Mouse (Mus musculus) limb, embryonic 11.5 days (tissue): ENCODE data around the gene Clasrp. TPM values are rescaled to one million over a fixed set of nuclear protein-coding genes. Genes with fewer than 3 reads are reported as not detected.
"Not testable (repeated sequence)": the region's sequence is repeated elsewhere in the genome, so short reads cannot be mapped to it uniquely, and the experiment has no call there.

ENCODE experiments used
- ATAC-seq: fragments of 200-750 bp; cut with Nextera tagmentation; 2 replicates; pipeline ENCODE4 v1.8.0; 2017; ENCODE audit warnings: low read depth; ENCODE audit not compliant: insufficient number of reproducible peaks, low FRiP score, low TSS enrichment
- DNase-seq: peaks from one replicate; pipeline ENCODE4 v3.0.0-alpha.2; 2015; ENCODE audit warnings: low spot score
- H3K27ac ChIP-seq: fragments of 300-500 bp; sonication (generic); replicated peaks from 2 replicates; pipeline ENCODE4 v1.5.1; 2014; ENCODE audit warnings: low read depth, mild to moderate bottlenecking, low read length
- H3K27me3 ChIP-seq: fragments of 300-500 bp; sonication (generic); 2 replicates; pipeline ENCODE4 v1.6.1; 2014; ENCODE audit warnings: mild to moderate bottlenecking, low read length, mixed read lengths; ENCODE audit not compliant: control insufficient read depth, insufficient read depth
- H3K36me3 ChIP-seq: fragments of 300-500 bp; sonication (generic); 2 replicates; pipeline ENCODE4 v1.6.1; 2014; ENCODE audit warnings: mild to moderate bottlenecking, low read length, moderate library complexity, mixed read lengths; ENCODE audit not compliant: control insufficient read depth, insufficient read depth
- H3K4me1 ChIP-seq: fragments of 300-500 bp; sonication (generic); 2 replicates; pipeline ENCODE4 v1.6.1; 2014; ENCODE audit warnings: low read length, mixed read lengths; ENCODE audit not compliant: control insufficient read depth, insufficient read depth
- H3K4me2 ChIP-seq: fragments of 300-500 bp; sonication (generic); 2 replicates; pipeline ENCODE4 v1.6.1; 2014; ENCODE audit warnings: low read depth, mild to moderate bottlenecking, moderate library complexity; ENCODE audit not compliant: severe bottlenecking
- H3K4me3 ChIP-seq: fragments of 300-500 bp; sonication (generic); 2 replicates; pipeline ENCODE4 v1.5.1; 2014; ENCODE audit warnings: low read depth, low read length
- H3K9ac ChIP-seq: fragments of 300-500 bp; sonication (generic); 2 replicates; pipeline ENCODE4 v1.6.1; 2014; ENCODE audit warnings: mild to moderate bottlenecking, low read length
- H3K9me3 ChIP-seq: fragments of 300-500 bp; sonication (generic); 2 replicates; pipeline ENCODE4 v1.6.1; 2016; ENCODE audit warnings: low read length; ENCODE audit not compliant: control insufficient read depth
- WGBS: fragments of 180-500 bp; shearing (Covaris S2); extraction: QIAGEN DNeasy Blood & Tissue Kit; methylation state at CpG from one replicate; pipeline ENCODE4 v1.1.7; 2014; 5-methylcytosine and 5-hydroxymethylcytosine counted together
- polyA plus RNA-seq: library from polyadenylated mRNA; unstranded; fragments of >200 nt; fragmentation: Nextera tagmentation; extraction: Ambion mirVana; gene quantifications from 2 replicates; pipeline ENCODE4 v1.2.1, GENCODE M21; 2014

The Clasrp gene
- polyA plus RNA-seq, 1 experiment from 2014 or later = 55.9 TPM

DNA sequence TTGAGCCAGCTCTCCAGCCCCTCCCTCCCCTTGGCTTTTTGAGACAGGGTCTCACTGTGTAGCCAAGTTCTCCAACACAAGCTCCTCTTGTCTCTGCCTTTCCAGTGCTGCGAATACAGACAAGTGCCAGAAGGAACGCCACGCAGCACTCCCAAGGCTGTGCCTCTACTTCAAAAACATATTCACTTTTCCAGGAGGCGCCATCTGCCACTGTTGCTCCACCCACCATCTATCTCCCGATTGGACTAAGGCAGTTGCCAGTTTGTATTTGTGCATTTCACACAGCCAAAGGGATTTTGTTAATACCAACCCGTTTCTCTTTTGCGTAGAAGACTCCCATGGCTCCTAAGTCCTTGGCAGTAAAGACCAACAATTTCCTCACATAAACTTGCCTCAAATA lies 16.5 kb upstream of the Clasrp start:
- no peak for ATAC-seq
- H3K4me2 ChIP-seq = no peak overlapping the region
- H3K9me3 ChIP-seq = no peaks in the 10 kb centered on the region
- no peaks in the 10 kb centered on the region for H3K4me1 ChIP-seq
- H3K4me3 ChIP-seq = no peak overlapping the region
- H3K36me3 ChIP-seq = no peaks in the 10 kb centered on the region
- WGBS = 82% methylated on average over 7 of the region's 7 CpGs
- no peak for DNase-seq
- H3K27ac ChIP-seq = no peak overlapping the region
- no peak overlapping the region for H3K9ac ChIP-seq
- H3K27me3 ChIP-seq = 0 out of 2 replicates have a peak, but pooled peaks cover 5% of the 10 kb centered on the region

DNA sequence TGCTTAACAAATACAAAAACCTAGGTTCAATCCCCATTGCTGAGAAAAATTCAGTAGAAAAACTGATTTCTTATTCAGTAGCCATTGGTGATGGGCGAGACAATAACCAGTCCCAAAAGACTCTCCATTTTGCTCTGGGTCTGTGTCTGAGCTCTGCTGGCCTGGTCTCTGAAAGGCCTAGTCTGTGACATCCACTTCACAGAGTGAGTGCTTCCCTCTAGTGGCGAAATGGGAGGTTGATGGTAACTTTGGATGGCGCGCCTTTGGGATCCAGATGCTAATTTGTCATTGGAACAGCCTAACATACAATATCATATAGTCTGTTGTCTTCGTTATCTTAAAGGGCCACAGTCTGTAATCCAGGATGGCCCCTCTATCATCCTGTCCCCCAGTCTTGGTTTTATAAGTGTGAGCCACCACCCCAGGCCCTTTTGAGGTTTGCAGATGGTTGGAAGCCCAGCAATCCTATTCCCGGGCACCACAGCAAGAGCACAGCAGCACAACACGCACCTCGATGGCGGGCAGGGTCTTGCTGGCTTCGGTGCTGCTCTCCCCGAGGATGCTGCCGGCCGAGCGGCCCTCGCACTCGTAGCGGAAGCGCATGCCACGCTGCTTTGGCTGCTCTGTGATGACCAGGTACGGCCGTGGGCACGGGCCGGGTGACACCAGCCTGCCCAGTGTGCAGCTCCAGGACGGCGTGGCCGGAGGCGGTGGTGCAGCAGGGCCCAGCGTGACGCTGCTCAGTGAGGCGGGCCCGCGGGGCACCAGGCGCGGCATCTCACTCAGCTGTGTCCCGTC lies 14.9 kb upstream of the Clasrp start:
- peak overlapping the region; percentile 58 for H3K9ac ChIP-seq
- 8% methylated on average over 35 of the region's 35 CpGs for WGBS
- H3K4me1 ChIP-seq = no peaks in the 10 kb centered on the region
- peak overlapping the region; percentile 19; the same call in 1 of the 2 replicates for H3K4me3 ChIP-seq
- no peak overlapping the region for H3K27ac ChIP-seq
- peak; percentile 76 for ATAC-seq
- H3K36me3 ChIP-seq = no peaks in the 10 kb centered on the region; the same call in 1 of the 2 replicates
- no peaks in the 10 kb centered on the region for H3K9me3 ChIP-seq
- peak overlapping the region; percentile 58 for H3K4me2 ChIP-seq
- H3K27me3 ChIP-seq = 0 out of 2 replicates have a peak, but pooled peaks cover 5% of the 10 kb centered on the region
- peak; percentile 86 for DNase-seq

DNA sequence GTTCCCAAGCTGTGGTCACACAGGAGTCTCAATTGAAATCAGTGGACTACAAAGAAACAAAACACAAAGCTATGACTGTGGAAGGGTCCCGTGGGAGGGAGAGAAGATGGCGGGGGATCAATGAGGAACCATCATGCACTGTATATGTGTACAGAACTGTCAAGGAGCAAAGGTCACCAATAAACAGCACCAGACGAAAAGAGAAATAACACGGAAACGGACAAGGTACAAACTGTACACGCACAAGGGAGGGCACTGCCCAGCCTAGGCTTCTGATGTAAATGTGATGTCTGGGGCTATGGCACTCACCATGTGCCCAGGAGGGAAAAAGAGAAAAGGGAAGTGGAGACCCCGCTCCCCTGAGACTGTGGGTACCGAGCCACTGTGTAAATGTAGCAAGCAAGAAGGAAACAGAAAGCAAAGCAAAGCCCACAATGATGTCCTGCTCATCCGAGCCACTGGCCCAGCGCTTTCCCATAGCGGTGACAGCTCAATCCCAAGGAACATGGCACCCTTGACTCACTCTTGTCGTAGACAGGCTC lies 10.8 kb upstream of the Clasrp start:
- Histone ChIP-seq H3K27ac (no peak overlapping the region), H3K9me3 (no peaks in the 10 kb centered on the region), H3K4me2 (no peak overlapping the region), H3K27me3 (0 out of 2 replicates have a peak, but pooled peaks cover 5% of the 10 kb centered on the region), H3K36me3 (no peaks in the 10 kb centered on the region; the same call in 1 of the 2 replicates), H3K9ac (no peak overlapping the region), H3K4me1 (no peaks in the 10 kb centered on the region), H3K4me3 (no peak overlapping the region)
- ATAC-seq = no peak
- WGBS = 90% methylated on average over 12 of the region's 12 CpGs
- no peak for DNase-seq

DNA sequence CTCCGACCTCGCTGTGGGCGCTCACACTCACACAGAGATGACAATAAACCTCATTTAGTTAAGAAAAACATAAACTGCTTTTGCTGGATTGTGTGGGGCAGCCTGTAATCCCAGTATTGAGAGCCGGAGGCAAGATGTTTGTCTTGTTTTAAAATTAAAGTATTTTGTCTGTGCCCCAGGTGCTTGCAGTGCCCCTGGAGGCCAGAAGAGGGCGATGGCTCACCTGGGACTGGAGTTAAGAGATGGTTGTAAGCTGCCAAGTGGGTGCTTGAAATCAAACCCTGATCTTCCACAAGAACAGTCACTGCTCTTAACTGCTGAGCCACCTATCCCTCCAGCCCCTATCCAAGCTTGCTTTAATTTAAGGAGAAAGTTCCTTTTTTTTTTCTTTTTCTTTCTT lies 6.7 kb upstream of the Clasrp start:
- H3K4me2 ChIP-seq = no peak overlapping the region

DNA sequence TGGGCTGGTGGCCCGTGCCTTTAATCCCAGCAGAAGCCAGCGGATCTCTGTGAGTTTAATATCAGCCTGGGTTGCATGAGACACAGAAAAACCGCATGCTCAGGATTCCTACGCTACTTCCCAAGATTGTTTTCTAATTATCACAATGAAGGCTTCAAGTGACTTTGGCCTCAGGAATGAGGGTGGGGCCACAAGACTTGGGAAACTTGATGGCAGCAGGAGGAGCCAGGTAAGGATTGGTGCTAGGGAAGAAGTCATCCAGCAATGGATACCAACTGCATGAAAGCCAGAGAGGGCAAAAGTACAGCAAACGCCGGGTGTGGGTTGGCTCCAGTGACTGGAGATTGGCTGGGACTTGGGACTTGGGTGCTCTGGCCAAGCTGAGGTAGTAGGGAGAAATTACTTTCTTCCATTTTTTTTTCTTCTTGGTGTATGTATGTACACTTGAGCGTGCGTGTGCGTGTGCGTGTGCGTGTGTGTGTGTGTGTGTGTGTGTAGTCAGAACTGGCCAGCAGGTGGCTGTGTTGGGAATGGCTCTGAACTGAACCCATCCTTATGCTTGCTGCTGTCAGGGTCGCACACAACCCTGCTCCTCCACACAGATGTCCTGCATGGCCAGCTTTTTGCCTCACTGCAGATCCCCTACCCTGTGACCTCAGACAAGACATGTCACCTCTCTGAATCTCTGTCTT lies 5.5 kb upstream of the Clasrp start:
- DNase-seq (no peak), ATAC-seq (no peak)
- H3K27me3 ChIP-seq = no peaks in the 10 kb centered on the region
- H3K4me1 ChIP-seq = no peaks in the 10 kb centered on the region
- no peak overlapping the region for H3K9ac ChIP-seq
- H3K36me3 ChIP-seq = no peaks in the 10 kb centered on the region; the same call in 1 of the 2 replicates
- no peaks in the 10 kb centered on the region for H3K9me3 ChIP-seq
- no peak overlapping the region for H3K4me3 ChIP-seq
- H3K4me2 ChIP-seq = no peak overlapping the region
- 94% methylated on average over 12 of the region's 12 CpGs for WGBS
- H3K27ac ChIP-seq = no peak overlapping the region

More for the DNA sequence above, 6.7 kb upstream of the Clasrp start:
- no peaks in the 10 kb centered on the region for H3K9me3 ChIP-seq
- no peak overlapping the region for H3K9ac ChIP-seq
- ATAC-seq = no peak
- no peaks in the 10 kb centered on the region for H3K4me1 ChIP-seq
- DNase-seq = no peak
- no peaks in the 10 kb centered on the region; the same call in 1 of the 2 replicates for H3K36me3 ChIP-seq
- no peak overlapping the region for H3K27ac ChIP-seq
- H3K4me3 ChIP-seq = no peak overlapping the region
- no peaks in the 10 kb centered on the region for H3K27me3 ChIP-seq
- 78% methylated on average over 5 of the region's 5 CpGs for WGBS

DNA sequence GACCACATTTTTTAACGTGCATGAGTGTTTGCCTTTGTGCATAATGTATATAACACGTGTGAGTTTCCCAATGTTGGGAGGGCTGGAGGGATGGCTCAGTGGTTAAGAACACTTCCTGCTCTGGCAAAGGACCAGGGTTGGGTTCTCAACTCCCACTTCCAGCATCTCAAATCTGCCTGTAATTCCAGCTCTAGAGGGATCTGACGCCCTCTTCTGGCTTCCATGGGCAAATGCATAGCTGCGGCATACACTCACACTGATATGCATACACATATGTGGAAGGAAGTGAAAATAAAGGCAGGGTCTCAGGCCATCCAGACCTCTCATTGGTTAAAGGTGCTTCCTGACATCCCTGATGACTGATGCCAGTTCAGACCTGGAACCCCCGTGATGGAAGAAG lies 3.0 kb upstream of the Clasrp start:
- Histone ChIP-seq H3K27ac (no peak overlapping the region), H3K4me2 (no peak overlapping the region), H3K9ac (no peak overlapping the region), H3K27me3 (no peaks in the 10 kb centered on the region), H3K36me3 (no peaks in the 10 kb centered on the region; the same call in 1 of the 2 replicates), H3K9me3 (no peaks in the 10 kb centered on the region), H3K4me3 (no peak overlapping the region), H3K4me1 (peaks cover 11% of the 10 kb centered on the region)
- no peak for DNase-seq
- WGBS = 84% methylated on average over 5 of the region's 5 CpGs
- no peak for ATAC-seq

DNA sequence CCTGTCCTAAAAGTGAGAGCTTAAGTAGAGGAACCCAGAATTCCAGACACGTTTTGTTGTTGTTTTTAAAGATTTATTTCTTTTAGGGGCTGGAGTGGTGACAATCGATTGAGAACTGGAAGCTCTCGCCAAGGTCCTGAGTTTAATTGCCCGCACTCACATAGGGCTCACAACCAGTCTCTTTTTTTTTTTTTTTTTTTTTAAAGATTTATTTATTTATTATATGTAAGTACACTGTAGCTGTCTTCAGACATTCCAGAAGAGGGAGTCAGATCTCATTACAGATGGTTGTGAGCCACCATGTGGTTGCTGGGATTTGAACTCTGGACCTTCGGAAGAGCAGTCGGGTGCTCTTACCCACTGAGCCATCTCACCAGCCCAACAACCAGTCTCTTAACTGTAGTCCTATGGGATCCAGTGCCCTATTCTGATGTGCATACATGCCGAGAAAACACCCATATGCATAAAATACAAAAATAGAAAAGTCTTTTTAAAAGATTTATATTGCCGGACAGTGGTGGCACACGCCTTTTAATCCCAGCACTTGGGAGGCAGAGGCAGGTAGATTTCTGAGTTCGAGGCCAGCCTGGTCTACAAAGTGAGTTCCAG lies 424 bp upstream of the Clasrp start:
- H3K9me3 ChIP-seq, H3K36me3 ChIP-seq, H3K9ac ChIP-seq, H3K27ac ChIP-seq, DNase-seq, H3K27me3 ChIP-seq: not testable (repeated sequence)
- H3K4me2 ChIP-seq = peak overlapping the region; percentile 84
- H3K4me3 ChIP-seq = peak overlapping the region; percentile 94
- peaks cover 11% of the 10 kb centered on the region for H3K4me1 ChIP-seq
- ATAC-seq = peak; percentile 18
- 59% methylated on average over 10 of the region's 10 CpGs for WGBS

DNA sequence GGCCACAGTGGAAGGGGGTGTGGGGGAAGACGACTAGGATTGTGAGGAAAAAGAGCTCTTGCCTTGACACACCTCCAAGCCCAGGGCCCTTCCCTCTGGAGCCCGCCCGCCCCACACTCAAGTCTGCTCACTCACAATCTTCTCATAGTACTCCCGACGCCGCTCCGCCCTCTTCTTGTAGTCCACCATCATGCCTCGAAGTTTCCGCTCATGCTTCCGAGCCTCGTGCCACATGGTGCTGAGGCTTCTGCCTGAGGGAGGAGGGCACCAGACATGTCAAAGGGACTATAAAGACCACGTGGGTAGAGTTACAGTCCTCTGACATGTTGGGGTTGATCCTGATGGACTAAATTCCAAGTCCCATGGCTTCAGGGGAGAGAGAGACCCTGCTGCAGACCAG lies 1.2 kb downstream of the Clasrp start:
- no peak for DNase-seq
- no peak for ATAC-seq
- Histone ChIP-seq H3K4me2 (peak overlapping the region; percentile 84), H3K9me3 (no peaks in the 10 kb centered on the region), H3K9ac (no peak overlapping the region), H3K36me3 (peaks cover 18% of the 10 kb centered on the region; the same call in 1 of the 2 replicates), H3K27ac (no peak overlapping the region), H3K4me1 (peaks cover 11% of the 10 kb centered on the region), H3K4me3 (peak overlapping the region; percentile 94; the same call in 1 of the 2 replicates), H3K27me3 (no peaks in the 10 kb centered on the region)
- WGBS = 85% methylated on average over 12 of the region's 12 CpGs
